Mouse (Mus musculus): ENCODE results near the gene Wdr17. TPM values are rescaled to one million over a fixed set of nuclear protein-coding genes. Genes with fewer than 3 reads are reported as not detected.
A peak's percentile ranks its signal among the peaks of the same experiment; 100 is the strongest.

Gene Wdr17
- total RNA-seq, 2 experiments from 2014 or later, result not detected

- DNase-seq, result peak; percentile 45 to 60
- intact Hi-C loops (cut with DNase I), result loop anchor here (5.0 kb wide), 1 partner anchor 37 kb away; no protein-coding TSS in a partner anchor
Observed at GRCm38 (mm10) chr8:54609336-54609735, 277.6 kb downstream of the Wdr17 start.

GRCm38 (mm10) chr8:54603440-54603839 lies 283.5 kb downstream of the Wdr17 start:
- no peak for DNase-seq
- intact Hi-C loops (cut with DNase I), result no loop called here

DNA sequence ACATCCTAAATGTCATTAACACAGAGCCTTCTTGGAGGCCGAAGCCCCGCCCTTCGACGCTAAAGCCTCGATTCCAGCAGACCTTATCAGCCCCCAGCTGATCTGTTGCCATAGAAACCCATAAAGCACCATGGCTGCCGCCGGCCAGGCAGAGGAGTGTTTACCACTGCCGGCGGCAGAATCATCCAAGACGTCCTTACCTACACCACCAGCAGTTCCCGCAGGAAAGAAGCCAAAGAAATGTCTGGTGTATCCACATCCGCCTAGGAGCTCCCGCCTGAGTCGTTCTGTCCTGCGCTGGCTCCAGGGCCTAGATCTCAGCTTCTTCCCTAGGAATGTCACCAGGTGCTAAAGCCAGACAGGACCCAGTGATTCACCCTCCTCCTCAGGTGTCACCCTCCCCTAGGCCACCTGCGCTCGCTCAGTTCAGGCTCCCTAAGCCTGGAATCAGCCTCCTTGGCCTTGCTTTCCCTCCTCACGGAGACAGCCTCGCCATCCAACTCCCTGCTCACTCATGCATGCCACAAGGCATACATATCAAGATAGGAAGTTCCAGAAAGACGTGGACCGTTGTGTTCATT lies 286.2 kb downstream of the Wdr17 start, which contains the start of gene Spata4:
Spata4 (plus strand) TSS at position 111 of the 581 bp plus-strand sequence.
- intact Hi-C loops (cut with DNase I), result no loop called here
- DNase-seq, result peak; percentile 42 to 51

- no peak for DNase-seq
- intact Hi-C loops (cut with DNase I), result no loop called here
Observed at GRCm38 (mm10) chr8:54597386-54597785, 289.6 kb downstream of the Wdr17 start.

DNA sequence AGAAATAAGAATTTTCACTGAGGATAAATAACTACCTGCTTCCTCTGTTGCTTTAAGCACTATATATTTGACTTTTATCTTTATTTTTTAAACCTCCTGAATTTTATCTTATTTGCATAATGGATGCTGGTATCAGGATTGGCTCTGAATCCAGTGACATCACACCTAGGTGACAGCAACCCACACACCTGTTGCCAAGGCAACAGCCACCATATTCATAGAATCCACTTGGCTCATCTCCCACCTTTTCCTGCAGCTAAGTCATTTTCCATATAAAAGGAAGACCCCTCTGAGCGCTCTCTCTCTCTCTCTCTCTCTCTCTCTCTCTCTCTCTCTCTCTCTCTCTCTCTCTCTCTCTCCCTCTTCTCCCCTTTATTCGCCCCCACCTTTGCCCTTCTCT lies 290.0 kb downstream of the Wdr17 start:
- no peak for DNase-seq
- intact Hi-C loops (cut with DNase I), result no loop called here

DNA sequence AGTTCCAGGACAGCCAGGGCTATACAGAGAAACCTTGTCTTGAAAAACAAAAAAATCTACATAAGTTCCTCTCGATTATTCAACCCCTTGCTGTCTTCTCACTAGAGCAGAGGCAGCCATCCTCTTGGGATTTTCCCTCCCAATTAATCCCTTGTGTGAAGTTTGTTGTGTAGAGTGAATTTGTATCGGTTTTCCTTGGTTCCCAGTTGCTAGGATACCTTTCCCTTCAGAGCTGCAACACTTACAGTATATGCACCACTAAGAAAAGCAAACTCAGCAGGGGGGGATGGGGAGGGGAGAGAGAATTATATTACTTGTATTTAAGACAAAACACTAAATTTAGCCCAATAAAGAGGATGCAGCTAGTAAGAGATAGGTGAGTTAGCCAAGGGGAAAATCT lies 290.9 kb downstream of the Wdr17 start:
- intact Hi-C loops (cut with DNase I), result no loop called here
- DNase-seq, result no peak

DNA sequence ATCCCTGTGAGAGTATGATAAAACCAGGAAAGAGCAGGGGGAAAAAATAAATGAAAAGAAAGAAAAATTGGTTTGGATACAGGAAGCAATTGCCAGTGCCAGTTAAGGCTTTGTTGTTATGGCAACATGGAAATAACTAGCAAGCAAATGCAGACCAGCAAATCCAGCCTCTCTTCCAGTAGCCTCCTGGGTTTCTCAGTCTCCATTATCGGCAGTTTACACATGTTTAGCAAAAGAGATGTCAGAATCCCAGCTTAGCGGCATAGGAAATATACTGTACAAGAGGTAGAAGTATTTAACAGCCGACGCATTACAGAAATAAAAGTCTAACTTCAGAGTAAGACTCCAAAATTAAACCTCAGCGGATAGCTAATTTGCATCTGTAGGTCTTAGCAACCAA lies 292.4 kb downstream of the Wdr17 start:
- intact Hi-C loops (cut with DNase I), result no loop called here
- DNase-seq, result no peak

GRCm38 (mm10) chr8:54582886-54583285 lies 304.1 kb downstream of the Wdr17 start:
- no peak for DNase-seq
- intact Hi-C loops (cut with DNase I), result no loop called here

DNA sequence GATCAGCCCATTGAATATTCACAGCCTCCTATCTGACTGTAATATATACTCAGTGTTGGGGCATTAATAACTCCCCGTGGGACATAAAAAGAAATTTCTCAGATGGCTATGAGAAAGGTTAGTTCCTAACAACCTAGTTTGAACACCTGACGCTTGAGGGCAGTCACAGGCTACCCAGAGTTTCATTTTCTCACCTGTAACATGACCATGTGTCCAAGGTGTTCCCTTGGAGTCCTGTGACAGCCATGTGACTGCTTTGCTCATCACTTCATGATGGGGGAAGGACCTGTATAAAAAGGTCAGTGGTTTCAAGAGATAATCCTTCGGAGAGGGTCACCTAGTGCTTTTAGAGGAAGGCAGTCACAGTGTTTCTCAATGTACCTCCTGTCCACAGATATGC lies 305.5 kb downstream of the Wdr17 start:
- no peak for DNase-seq
- intact Hi-C loops (cut with DNase I), result no loop called here

Other genes starting within 250 kb of the Wdr17 start
- gene Gpm6a, start 67.7 kb upstream of the Wdr17 start, total RNA-seq (2021), result 10 to 100 TPM; 10.3 to 12.1 TPM

All from heart, postnatal 10 days (tissue).